Mouse (Mus musculus): Measurements from ENCODE around the gene Irf7. TPM values are rescaled to one million over a fixed set of nuclear protein-coding genes. Genes with fewer than 3 reads are reported as not detected.
A peak's percentile ranks its signal among the peaks of the same experiment; 100 is the strongest.

Irf7 gene
- polyA plus RNA-seq, 1 experiment from 2014 or later, result 0.46 TPM

MicroRNAs encoded within 50 kb of the gene (microRNA counts, 519-probe panel; counts per million panel counts)
- 3,275 counts per million, percentile 44 among the panel's probes with 10 or more counts for microRNA mmu-miR-210

Small RNA genes lying within 50 kb of the gene (microRNA-seq; reads per million reads assigned to microRNA genes)
- gene Mir210 (ENCODE audit: borderline number of aligned reads), result 576 reads per million, percentile 65 among the genes with 10 or more reads in this experiment

Other genes starting within 250 kb of the Irf7 start
- not detected in 2 replicates for gene Ifitm6, start 248.6 kb downstream of the Irf7 start, polyA plus RNA-seq (2014; fragmentation: Nextera tagmentation; extraction: Ambion mirVana)
- not detected in 2 replicates for gene Gm17387, start 237.3 kb downstream of the Irf7 start, polyA plus RNA-seq (2014; fragmentation: Nextera tagmentation; extraction: Ambion mirVana)
- gene B4galnt4, start 205.4 kb downstream of the Irf7 start, polyA plus RNA-seq (2014; fragmentation: Nextera tagmentation; extraction: Ambion mirVana), result 15.8 and 19.4 TPM in 2 replicates
- gene Pkp3, start 188.3 kb downstream of the Irf7 start, polyA plus RNA-seq (2014; fragmentation: Nextera tagmentation; extraction: Ambion mirVana), result 3.1 and 3.5 TPM in 2 replicates
- 1.6 and 1.8 TPM in 2 replicates for gene Sigirr, start 165.9 kb downstream of the Irf7 start, polyA plus RNA-seq (2014; fragmentation: Nextera tagmentation; extraction: Ambion mirVana)
- 1.2 and 1.3 TPM in 2 replicates for gene Ano9, start 148.7 kb downstream of the Irf7 start, polyA plus RNA-seq (2014; fragmentation: Nextera tagmentation; extraction: Ambion mirVana)
- 67.3 and 69.6 TPM in 2 replicates for gene Ptdss2, start 144.1 kb downstream of the Irf7 start, polyA plus RNA-seq (2014; fragmentation: Nextera tagmentation; extraction: Ambion mirVana)
- gene Rnh1, start 93.6 kb downstream of the Irf7 start, polyA plus RNA-seq (2014; fragmentation: Nextera tagmentation; extraction: Ambion mirVana), result 82.0 and 93.5 TPM in 2 replicates
- gene Hras, start 72.5 kb downstream of the Irf7 start, polyA plus RNA-seq (2014; fragmentation: Nextera tagmentation; extraction: Ambion mirVana), result 91.4 and 91.7 TPM in 2 replicates
- gene Lrrc56, start 72.3 kb downstream of the Irf7 start, polyA plus RNA-seq (2014; fragmentation: Nextera tagmentation; extraction: Ambion mirVana), result 8.2 and 8.7 TPM in 2 replicates
- gene Lmntd2, start 52.4 kb downstream of the Irf7 start, polyA plus RNA-seq (2014; fragmentation: Nextera tagmentation; extraction: Ambion mirVana), result 2.5 and 2.6 TPM in 2 replicates
- gene Rassf7, start 50.6 kb downstream of the Irf7 start, polyA plus RNA-seq (2014; fragmentation: Nextera tagmentation; extraction: Ambion mirVana), result 33.0 and 34.5 TPM in 2 replicates
- gene Phrf1, start 37.7 kb downstream of the Irf7 start, polyA plus RNA-seq (2014; fragmentation: Nextera tagmentation; extraction: Ambion mirVana), result 63.4 and 76.7 TPM in 2 replicates
- not detected in 2 replicates for gene Cdhr5, start 10.3 kb upstream of the Irf7 start, polyA plus RNA-seq (2014; fragmentation: Nextera tagmentation; extraction: Ambion mirVana)
- 4.5 and 6.7 TPM in 2 replicates for gene Sct, start 12.7 kb upstream of the Irf7 start, polyA plus RNA-seq (2014; fragmentation: Nextera tagmentation; extraction: Ambion mirVana)
- 0.62 and 0.89 TPM in 2 replicates for gene Drd4, start 25.5 kb upstream of the Irf7 start, polyA plus RNA-seq (2014; fragmentation: Nextera tagmentation; extraction: Ambion mirVana)
- 53.9 and 60.8 TPM in 2 replicates for gene Deaf1, start 61.2 kb upstream of the Irf7 start, polyA plus RNA-seq (2014; fragmentation: Nextera tagmentation; extraction: Ambion mirVana)
- 24.0 and 26.6 TPM in 2 replicates for gene Tmem80, start 61.3 kb upstream of the Irf7 start, polyA plus RNA-seq (2014; fragmentation: Nextera tagmentation; extraction: Ambion mirVana)
- gene Eps8l2, start 72.4 kb upstream of the Irf7 start, polyA plus RNA-seq (2014; fragmentation: Nextera tagmentation; extraction: Ambion mirVana), result 3.4 and 3.5 TPM in 2 replicates
- gene Taldo1, start 125.7 kb upstream of the Irf7 start, polyA plus RNA-seq (2014; fragmentation: Nextera tagmentation; extraction: Ambion mirVana), result 340 and 364 TPM in 2 replicates
- 44.6 and 51.0 TPM in 2 replicates for gene Gatd1, start 147.7 kb upstream of the Irf7 start, polyA plus RNA-seq (2014; fragmentation: Nextera tagmentation; extraction: Ambion mirVana)
- 2.5 and 3.7 TPM in 2 replicates for gene Cend1, start 163.0 kb upstream of the Irf7 start, polyA plus RNA-seq (2014; fragmentation: Nextera tagmentation; extraction: Ambion mirVana)
- gene Slc25a22, start 171.4 kb upstream of the Irf7 start, polyA plus RNA-seq (2014; fragmentation: Nextera tagmentation; extraction: Ambion mirVana), result 27.4 and 30.4 TPM in 2 replicates
- 9.1 and 10.1 TPM in 2 replicates for gene Pidd1, start 177.5 kb upstream of the Irf7 start, polyA plus RNA-seq (2014; fragmentation: Nextera tagmentation; extraction: Ambion mirVana)
- 1,064 and 1,069 TPM in 2 replicates for gene Rplp2, start 180.9 kb upstream of the Irf7 start, polyA plus RNA-seq (2014; fragmentation: Nextera tagmentation; extraction: Ambion mirVana)
- gene Pnpla2, start 188.7 kb upstream of the Irf7 start, polyA plus RNA-seq (2014; fragmentation: Nextera tagmentation; extraction: Ambion mirVana), result 10.5 and 11.1 TPM in 2 replicates
- 3.5 and 4.8 TPM in 2 replicates for gene Cracr2b, start 194.6 kb upstream of the Irf7 start, polyA plus RNA-seq (2014; fragmentation: Nextera tagmentation; extraction: Ambion mirVana)
- 39.2 and 42.4 TPM in 2 replicates for gene Cd151, start 200.9 kb upstream of the Irf7 start, polyA plus RNA-seq (2014; fragmentation: Nextera tagmentation; extraction: Ambion mirVana)
- gene Polr2l, start 208.7 kb upstream of the Irf7 start, polyA plus RNA-seq (2014; fragmentation: Nextera tagmentation; extraction: Ambion mirVana), result 60.6 and 67.2 TPM in 2 replicates
- gene Tspan4, start 208.8 kb upstream of the Irf7 start, polyA plus RNA-seq (2014; fragmentation: Nextera tagmentation; extraction: Ambion mirVana), result 24.8 and 27.3 TPM in 2 replicates

All from embryonic facial prominence, embryonic 11.5 days (tissue).